Mouse (Mus musculus) C2C12 (cell line): Measurements from ENCODE around the gene Nadk.

Experiments used
- CTCF ChIP-seq: IDR thresholded peaks from one replicate; pipeline ENCODE4 v1.5.1; 2011; ENCODE audit not compliant: control insufficient read depth, insufficient read depth, insufficient read length
- MAX ChIP-seq: IDR thresholded peaks from one replicate; pipeline ENCODE4 v1.6.1; 2011; ENCODE audit warnings: mild to moderate bottlenecking, control low read depth

GRCm38 (mm10) chr4:155550446-155550845 lies 11.7 kb upstream of the Nadk start:
- no peak for TF ChIP-seq MAX
- TF ChIP-seq CTCF: no peak
